Mouse (Mus musculus) heart, embryonic 12.5 days (tissue): ENCODE results near the gene Oscp1. TPM values are rescaled to one million over a fixed set of nuclear protein-coding genes. Genes with fewer than 3 reads are reported as not detected.

Source experiments
- ATAC-seq: fragments of 200-750 bp; cut with Nextera tagmentation; 2 replicates; pipeline ENCODE4 v1.8.0; 2017; ENCODE audit warnings: moderate TSS enrichment, moderate library complexity; ENCODE audit not compliant: insufficient number of reproducible peaks, low FRiP score
- H3K27ac ChIP-seq: fragments of 300-500 bp; sonication (generic); 2 replicates; pipeline ENCODE4 v1.5.1; 2016; ENCODE audit warnings: mild to moderate bottlenecking, moderate library complexity; ENCODE audit not compliant: poor library complexity, severe bottlenecking
- H3K27me3 ChIP-seq: fragments of 300-500 bp; sonication (generic); replicated peaks from 2 replicates; pipeline ENCODE4 v1.6.1; 2016; ENCODE audit warnings: mild to moderate bottlenecking, moderate library complexity
- H3K36me3 ChIP-seq: fragments of 300-500 bp; sonication (generic); 2 replicates; pipeline ENCODE4 v1.6.1; 2016; ENCODE audit warnings: mild to moderate bottlenecking, moderate library complexity
- H3K4me1 ChIP-seq: fragments of 300-500 bp; sonication (generic); replicated peaks from 2 replicates; pipeline ENCODE4 v1.6.1; 2016; ENCODE audit warnings: mild to moderate bottlenecking
- H3K4me2 ChIP-seq: fragments of 300-500 bp; sonication (generic); 2 replicates; pipeline ENCODE4 v1.6.1; 2016; ENCODE audit warnings: mild to moderate bottlenecking, moderate library complexity
- H3K4me3 ChIP-seq: fragments of 300-500 bp; sonication (generic); 2 replicates; pipeline ENCODE4 v1.5.1; 2016; ENCODE audit warnings: mild to moderate bottlenecking
- H3K9ac ChIP-seq: fragments of 300-500 bp; sonication (generic); 2 replicates; pipeline ENCODE4 v1.6.1; 2016; ENCODE audit warnings: mild to moderate bottlenecking, moderate library complexity
- H3K9me3 ChIP-seq: fragments of 300-500 bp; sonication (generic); replicated peaks from 2 replicates; pipeline ENCODE4 v1.6.1; 2016; ENCODE audit warnings: mild to moderate bottlenecking, moderate library complexity
- WGBS: fragments of 180-500 bp; shearing (Covaris S2); methylation state at CpG from one replicate; pipeline ENCODE4 v1.1.7; 2016; 5-methylcytosine and 5-hydroxymethylcytosine counted together
- polyA plus RNA-seq: library from polyadenylated mRNA; unstranded; fragments of >200 nt; fragmentation: Nextera tagmentation; extraction: Ambion mirVana; gene quantifications from 2 replicates; pipeline ENCODE4 v1.2.1, GENCODE M21; 2016

Oscp1 gene
- 5.9 and 7.7 TPM in 2 replicates for polyA plus RNA-seq

GRCm38 (mm10) chr4:126058134-126058996 lies at the start of gene Oscp1:
Oscp1 (plus strand) TSS chr4:126058565.
- Histone ChIP-seq H3K27ac (no peak within 1 kb of the TSS), H3K4me3 (peak within 1 kb of the TSS; percentile 61), H3K4me1 (peaks cover 17% of the 10 kb centered on the region), H3K36me3 (peaks cover 26% of the 10 kb centered on the region), H3K4me2 (peak within 1 kb of the TSS; percentile 92), H3K9me3 (no peaks in the 10 kb centered on the region), H3K9ac (peak within 1 kb of the TSS; percentile 74), H3K27me3 (no peaks in the 10 kb centered on the region)
- peak; percentile 96 for ATAC-seq
- under 1% methylated on average over 57 of the region's 57 CpGs for WGBS

DNA sequence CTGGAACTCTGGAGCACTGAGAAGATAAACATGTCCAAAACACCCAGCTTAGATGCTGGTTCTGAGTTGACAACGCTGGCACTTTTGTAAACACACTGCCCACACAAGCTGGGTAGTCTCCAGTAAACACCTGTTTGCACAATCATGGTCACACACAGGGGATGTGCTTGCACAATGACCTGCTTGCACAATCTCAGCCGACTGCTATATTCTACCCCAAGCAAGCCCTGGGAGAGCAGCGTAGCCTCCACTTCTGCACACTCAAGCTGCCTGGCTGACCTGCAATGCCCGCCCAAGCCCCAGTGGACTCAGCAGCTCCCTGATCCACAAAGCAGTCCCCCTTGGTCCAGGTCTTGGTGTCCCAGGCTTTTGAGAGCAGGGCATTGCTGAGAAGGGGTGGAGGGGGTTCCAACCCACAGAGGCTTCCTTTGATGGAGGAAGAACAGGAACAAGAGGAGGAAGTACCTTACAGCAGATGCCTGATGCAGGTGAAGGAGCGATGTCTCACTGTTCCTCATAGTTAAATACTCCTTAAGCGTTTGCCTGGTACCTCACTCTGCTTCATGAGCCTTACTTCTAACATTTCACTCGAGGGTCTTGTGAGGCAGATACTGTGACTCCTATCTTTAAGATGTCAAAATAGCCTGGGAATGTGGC lies 40.6 kb upstream of the Oscp1 start:
- H3K27me3 ChIP-seq = no peaks in the 10 kb centered on the region
- H3K9ac ChIP-seq = no peak overlapping the region
- no peak overlapping the region for H3K4me3 ChIP-seq
- H3K36me3 ChIP-seq = no peaks in the 10 kb centered on the region
- no peak for ATAC-seq
- no peaks in the 10 kb centered on the region for H3K4me1 ChIP-seq
- H3K4me2 ChIP-seq = no peak overlapping the region
- no peak overlapping the region for H3K27ac ChIP-seq
- H3K9me3 ChIP-seq = no peaks in the 10 kb centered on the region
- 70% methylated on average over 7 of the region's 7 CpGs for WGBS

GRCm38 (mm10) chr4:126018966-126019538 lies 39.3 kb upstream of the Oscp1 start:
- no peak overlapping the region for H3K4me3 ChIP-seq

DNA sequence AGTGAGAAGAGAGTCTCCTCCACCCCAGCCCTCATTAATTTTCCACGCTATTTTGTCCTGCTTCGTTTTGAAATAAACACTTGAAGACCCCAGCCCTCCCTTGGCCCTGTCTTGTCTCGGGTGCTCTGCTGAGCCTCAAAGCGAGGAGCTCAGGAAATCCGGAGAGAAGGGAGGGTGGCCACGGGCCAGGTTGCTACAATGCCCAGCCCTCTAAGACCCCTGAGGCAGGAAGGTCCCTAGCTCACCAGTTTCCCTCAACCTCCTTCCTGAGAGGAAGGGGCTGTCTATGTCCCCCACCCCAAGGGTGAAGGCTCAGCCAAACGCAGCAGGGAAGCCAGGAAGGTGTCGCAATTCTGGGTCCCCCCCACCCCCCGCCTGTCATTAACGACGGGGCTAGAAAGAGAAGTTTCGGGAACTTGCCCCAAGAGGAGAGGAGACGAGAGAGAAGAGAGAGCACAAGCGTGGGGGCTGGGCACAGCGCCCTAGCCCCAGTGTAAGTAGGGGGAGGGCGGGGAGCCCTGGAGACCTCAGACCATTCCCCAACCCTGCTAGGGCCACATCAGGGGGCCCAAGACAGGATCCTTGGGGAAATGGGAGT lies 34.0 kb upstream of the Oscp1 start, which contains the start of gene Csf3r:
Csf3r (plus strand) TSS at position 248 of the 598 bp plus-strand sequence.
- Histone ChIP-seq H3K4me3 (no peak within 1 kb of the TSS), H3K27me3 (no peaks in the 10 kb centered on the region), H3K9ac (no peak within 1 kb of the TSS), H3K27ac (no peak within 1 kb of the TSS), H3K4me2 (no peak within 1 kb of the TSS), H3K4me1 (no peaks in the 10 kb centered on the region), H3K36me3 (no peaks in the 10 kb centered on the region), H3K9me3 (no peaks in the 10 kb centered on the region)
- no peak for ATAC-seq
- WGBS = 37% methylated on average over 16 of the region's 16 CpGs

More at GRCm38 (mm10) chr4:126018966-126019538, 39.3 kb upstream of the Oscp1 start:
- Histone ChIP-seq H3K4me1 (no peaks in the 10 kb centered on the region), H3K9ac (no peak overlapping the region), H3K36me3 (no peaks in the 10 kb centered on the region), H3K27ac (no peak overlapping the region), H3K27me3 (no peaks in the 10 kb centered on the region), H3K4me2 (no peak overlapping the region), H3K9me3 (no peaks in the 10 kb centered on the region)
- WGBS = 72% methylated on average over 11 of the region's 11 CpGs
- ATAC-seq = no peak

DNA sequence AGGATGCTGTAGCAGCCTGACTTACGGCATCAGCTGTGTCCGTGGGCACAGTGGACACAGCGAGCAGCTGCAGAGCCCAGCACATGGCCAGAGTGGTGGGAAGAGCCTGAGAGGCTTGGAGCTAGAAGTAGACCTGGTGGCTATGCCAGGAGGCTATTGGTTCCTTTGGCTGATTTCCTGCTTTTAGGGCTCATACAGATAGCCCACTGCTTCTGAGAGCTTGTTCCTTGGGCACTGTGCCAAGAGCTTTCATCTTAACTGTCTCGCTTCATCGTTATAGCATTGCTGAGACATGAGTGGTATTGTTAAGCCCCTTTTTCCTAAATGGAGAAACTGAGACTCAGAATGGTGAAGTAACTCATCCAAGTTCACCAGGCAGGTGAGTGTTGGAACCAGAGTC lies 32.6 kb upstream of the Oscp1 start:
- Histone ChIP-seq H3K27me3 (no peaks in the 10 kb centered on the region), H3K4me3 (no peak overlapping the region), H3K4me2 (no peak overlapping the region), H3K9me3 (no peaks in the 10 kb centered on the region), H3K36me3 (no peaks in the 10 kb centered on the region), H3K9ac (no peak overlapping the region), H3K4me1 (no peaks in the 10 kb centered on the region), H3K27ac (no peak overlapping the region)
- WGBS = 76% methylated on average over 5 of the region's 5 CpGs
- ATAC-seq = no peak

- no peak overlapping the region for H3K9ac ChIP-seq
- H3K36me3 ChIP-seq = no peaks in the 10 kb centered on the region
- no peak overlapping the region for H3K4me2 ChIP-seq
- H3K27ac ChIP-seq = no peak overlapping the region
- H3K9me3 ChIP-seq = no peaks in the 10 kb centered on the region
- no peak overlapping the region for H3K4me3 ChIP-seq
- WGBS = 44% methylated on average over 3 of the region's 3 CpGs
- no peaks in the 10 kb centered on the region for H3K4me1 ChIP-seq
- ATAC-seq = no peak
- H3K27me3 ChIP-seq = peaks cover 5% of the 10 kb centered on the region; the same call in 1 of the 2 replicates
Measured at GRCm38 (mm10) chr4:126027980-126028379, 30.4 kb upstream of the Oscp1 start.

- peaks cover 5% of the 10 kb centered on the region; the same call in 1 of the 2 replicates for H3K27me3 ChIP-seq
- no peaks in the 10 kb centered on the region for H3K36me3 ChIP-seq
- no peak overlapping the region for H3K4me3 ChIP-seq
- no peak overlapping the region for H3K9ac ChIP-seq
- ATAC-seq = no peak
- H3K27ac ChIP-seq = no peak overlapping the region
- 47% methylated on average over 3 of the region's 3 CpGs for WGBS
- no peaks in the 10 kb centered on the region for H3K9me3 ChIP-seq
- no peaks in the 10 kb centered on the region for H3K4me1 ChIP-seq
- no peak overlapping the region for H3K4me2 ChIP-seq
Measured at GRCm38 (mm10) chr4:126029042-126029441, 29.3 kb upstream of the Oscp1 start.

GRCm38 (mm10) chr4:126030705-126031104 lies 27.7 kb upstream of the Oscp1 start:
- no peak overlapping the region for H3K4me2 ChIP-seq
- no peak overlapping the region for H3K9ac ChIP-seq
- H3K36me3 ChIP-seq = no peaks in the 10 kb centered on the region
- no peak for ATAC-seq
- WGBS = 71% methylated on average over 5 of the region's 5 CpGs
- no peak overlapping the region for H3K4me3 ChIP-seq
- H3K9me3 ChIP-seq = no peaks in the 10 kb centered on the region
- H3K27ac ChIP-seq = no peak overlapping the region
- H3K27me3 ChIP-seq = peaks cover 5% of the 10 kb centered on the region; the same call in 1 of the 2 replicates
- no peaks in the 10 kb centered on the region for H3K4me1 ChIP-seq

DNA sequence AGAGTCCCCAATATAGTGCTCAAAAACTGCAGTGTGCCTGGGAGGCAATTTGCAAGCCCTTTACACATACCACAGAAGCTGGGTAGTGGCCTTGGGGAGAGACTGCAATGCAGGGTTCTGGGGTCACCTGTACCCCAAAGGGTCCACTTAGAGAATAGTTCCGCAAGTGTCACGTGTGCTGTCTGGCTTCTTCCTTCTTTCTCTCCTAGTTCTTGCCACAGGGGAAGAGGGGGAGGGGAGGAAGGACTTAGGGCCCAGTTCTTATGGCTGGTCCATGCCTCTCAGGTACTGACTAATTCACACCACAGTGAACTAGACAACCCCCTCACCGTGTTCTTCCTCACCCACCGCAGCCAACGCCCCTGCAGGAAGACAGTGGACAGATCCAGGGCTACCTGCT lies 23.0 kb upstream of the Oscp1 start:
- Histone ChIP-seq H3K9ac (no peak overlapping the region), H3K27ac (no peak overlapping the region), H3K9me3 (no peaks in the 10 kb centered on the region), H3K4me1 (no peaks in the 10 kb centered on the region), H3K4me3 (no peak overlapping the region), H3K36me3 (no peaks in the 10 kb centered on the region), H3K27me3 (peaks cover 5% of the 10 kb centered on the region; the same call in 1 of the 2 replicates), H3K4me2 (no peak overlapping the region)
- 72% methylated on average over 5 of the region's 5 CpGs for WGBS
- no peak for ATAC-seq

GRCm38 (mm10) chr4:126046851-126047585 lies 11.3 kb upstream of the Oscp1 start, which contains the start of gene Mrps15:
Mrps15 (plus strand) TSS chr4:126046925.
- H3K9ac ChIP-seq = peak within 1 kb of the TSS; percentile 85
- WGBS = under 1% methylated on average over 56 of the region's 56 CpGs
- peak; percentile 91 for ATAC-seq

More at GRCm38 (mm10) chr4:126046851-126047585, 11.3 kb upstream of the Oscp1 start, which contains the start of gene Mrps15:
- no peaks in the 10 kb centered on the region for H3K9me3 ChIP-seq
- H3K36me3 ChIP-seq = peaks cover 28% of the 10 kb centered on the region
- peak within 1 kb of the TSS; percentile 31 for H3K27ac ChIP-seq
- no peaks in the 10 kb centered on the region for H3K27me3 ChIP-seq
- H3K4me3 ChIP-seq = peak within 1 kb of the TSS; percentile 75
- H3K4me1 ChIP-seq = peaks cover 10% of the 10 kb centered on the region
- peak within 1 kb of the TSS; percentile 91 for H3K4me2 ChIP-seq
